Mouse (Mus musculus): ENCODE measurements around the gene Emc8. TPM values are rescaled to one million over a fixed set of nuclear protein-coding genes. Genes with fewer than 3 reads are reported as not detected.

Gene Emc8
- polyA plus RNA-seq, 1 experiment from 2014 or later = 208 TPM

DNA sequence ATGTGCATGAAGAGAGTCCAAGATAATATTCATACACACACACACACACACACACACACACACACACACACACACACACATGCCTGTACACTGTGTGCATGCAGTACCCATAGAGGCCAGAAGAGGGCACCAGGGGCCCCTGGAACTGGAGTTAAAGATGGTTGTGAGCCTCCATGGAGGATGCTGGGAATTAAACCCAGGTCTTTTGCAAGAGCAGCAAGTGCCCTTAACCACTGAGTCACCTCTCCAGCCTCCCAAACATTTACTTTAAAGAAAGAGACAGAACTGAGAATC lies 29.6 kb upstream of the Emc8 start:
- H3K4me2 ChIP-seq = no peak overlapping the region
- H3K9ac ChIP-seq = no peak overlapping the region
- 0 out of 2 replicates have a peak overlapping the region, but pooled peaks have one; percentile 36 for H3K27ac ChIP-seq
- H3K36me3 ChIP-seq = no peaks in the 10 kb centered on the region
- peaks cover 34% of the 10 kb centered on the region for H3K4me1 ChIP-seq
- no peaks in the 10 kb centered on the region for H3K9me3 ChIP-seq
- ATAC-seq (ENCODE audit: insufficient read depth, low FRiP score, low read depth) = no peak
- no peak overlapping the region for H3K4me3 ChIP-seq (replicated peaks)
- H3K27me3 ChIP-seq (replicated peaks) = no peaks in the 10 kb centered on the region

DNA sequence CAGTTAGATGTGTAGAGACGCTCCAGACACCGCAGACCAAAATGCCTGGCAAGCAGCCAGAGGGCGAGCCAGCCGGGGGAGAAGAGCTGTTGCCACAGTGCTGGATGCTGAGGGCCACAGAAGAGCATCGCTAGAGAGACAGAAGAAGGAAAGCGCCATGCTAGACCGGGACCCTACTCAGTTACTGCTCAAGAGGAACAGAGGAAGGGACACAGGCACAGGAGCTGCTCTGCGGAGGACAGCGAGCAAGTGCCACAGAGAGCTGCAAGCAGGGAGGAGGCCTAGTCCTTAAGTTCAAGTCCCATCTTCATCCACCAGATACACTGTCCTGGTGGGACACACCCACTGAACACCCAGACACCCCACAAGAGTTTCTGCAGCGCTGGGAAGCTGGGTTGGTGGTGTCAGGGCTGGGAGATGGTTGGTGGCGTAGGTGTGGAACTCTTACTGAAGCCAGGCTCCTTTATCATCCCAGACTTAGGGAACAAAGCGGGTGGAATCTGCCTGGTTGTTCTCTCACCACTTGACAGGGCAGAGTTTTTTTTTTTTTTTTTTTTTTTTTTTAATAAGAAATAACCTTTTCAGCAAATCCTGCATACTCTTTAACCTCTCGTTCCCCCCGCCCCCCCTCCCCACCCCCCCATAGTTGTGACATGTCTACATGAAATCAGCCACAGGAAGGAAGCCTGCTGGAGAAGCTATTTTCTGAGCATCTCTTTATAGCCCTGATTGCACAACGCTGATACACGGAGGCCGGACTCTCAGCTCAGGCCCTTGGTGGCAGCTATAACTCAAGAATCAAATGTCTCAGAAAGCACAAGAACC lies 29.0 kb upstream of the Emc8 start:
- peaks cover 38% of the 10 kb centered on the region for H3K4me1 ChIP-seq
- H3K9me3 ChIP-seq = no peaks in the 10 kb centered on the region
- no peak overlapping the region for H3K4me2 ChIP-seq
- no peak overlapping the region for H3K4me3 ChIP-seq (replicated peaks)
- ATAC-seq (ENCODE audit: insufficient read depth, low FRiP score, low read depth) = no peak
- H3K27ac ChIP-seq = peak overlapping the region; percentile 72
- 56% methylated on average over 16 of the region's 17 CpGs for WGBS
- no peaks in the 10 kb centered on the region for H3K27me3 ChIP-seq (replicated peaks)
- no peaks in the 10 kb centered on the region for H3K36me3 ChIP-seq
- no peak overlapping the region for H3K9ac ChIP-seq

DNA sequence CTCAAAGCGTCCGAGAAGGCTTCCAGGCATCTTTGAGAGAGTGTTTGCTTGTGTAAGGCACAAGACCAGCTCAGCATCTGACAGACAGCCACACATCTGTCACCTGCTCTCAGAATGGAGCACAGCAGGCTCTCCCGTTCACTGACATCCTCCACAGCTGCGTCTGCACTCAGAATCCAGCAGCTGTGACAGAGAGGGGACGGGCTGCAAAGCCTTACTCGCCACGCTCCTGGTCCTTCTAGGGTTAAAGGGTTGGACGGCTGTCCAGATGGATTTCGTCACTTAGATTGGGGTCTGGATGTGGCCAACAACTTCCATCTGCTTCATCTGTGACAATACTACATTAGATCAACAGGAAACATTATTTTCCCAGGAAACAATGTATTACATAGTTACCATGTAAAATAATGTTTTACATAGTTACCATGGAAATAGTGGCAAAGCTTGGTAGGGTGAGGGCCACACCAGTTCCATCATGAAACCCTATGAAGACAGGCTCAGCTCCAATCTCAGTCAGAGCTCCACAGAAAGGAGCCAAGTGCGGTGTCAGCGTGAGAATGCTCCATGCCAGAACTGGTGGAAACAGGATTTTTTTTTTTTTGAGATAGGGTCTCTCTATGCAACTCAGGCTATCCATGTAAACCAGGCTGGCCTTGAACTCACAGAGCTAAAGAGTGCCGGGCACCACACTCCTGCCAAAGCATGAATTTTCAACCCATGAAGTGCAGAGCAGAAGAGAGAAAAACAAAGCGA lies 28.2 kb upstream of the Emc8 start:
- Histone ChIP-seq H3K27ac (peak overlapping the region; percentile 72), H3K36me3 (no peaks in the 10 kb centered on the region), H3K4me1 (peaks cover 38% of the 10 kb centered on the region), H3K27me3 (replicated peaks) (no peaks in the 10 kb centered on the region), H3K4me2 (no peak overlapping the region), H3K9ac (no peak overlapping the region), H3K9me3 (no peaks in the 10 kb centered on the region), H3K4me3 (replicated peaks) (no peak overlapping the region)
- ATAC-seq (ENCODE audit: insufficient read depth, low FRiP score, low read depth) = peak; percentile 51; the same call in 1 of the 2 replicates
- WGBS = 32% methylated on average over 13 of the region's 13 CpGs

DNA sequence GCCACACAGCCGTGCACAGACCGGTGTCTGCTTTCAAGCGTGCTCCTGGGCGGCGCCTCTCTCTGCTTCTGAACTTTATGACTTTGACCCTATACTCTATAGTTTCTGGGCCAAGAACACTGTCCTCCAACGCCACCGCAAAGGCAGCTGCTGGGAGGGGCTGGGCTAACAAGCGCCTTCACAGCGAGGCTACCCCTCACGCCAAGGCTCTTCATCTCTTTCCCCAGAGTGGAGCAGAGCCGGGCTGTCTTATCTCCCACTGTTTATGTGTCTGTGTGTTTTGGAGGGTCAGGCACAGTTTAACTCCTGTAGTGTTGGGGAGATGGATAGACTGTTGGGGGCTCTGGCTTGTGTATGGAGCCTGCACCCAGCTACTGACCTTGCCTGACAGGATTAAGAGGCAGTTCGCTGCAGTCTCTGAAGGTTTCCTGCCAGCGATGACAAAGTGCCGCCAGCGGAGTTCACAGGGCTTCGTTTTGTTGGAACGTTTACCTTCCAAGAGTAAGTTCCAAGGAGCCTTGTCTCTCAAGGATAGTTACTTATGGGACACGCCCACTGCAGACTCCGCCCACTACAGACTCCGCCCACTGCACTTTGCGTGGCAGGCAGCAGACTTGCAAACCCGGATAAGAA lies 25.6 kb upstream of the Emc8 start:
- Histone ChIP-seq H3K27ac (peak overlapping the region; percentile 63), H3K36me3 (no peaks in the 10 kb centered on the region), H3K4me1 (peaks cover 38% of the 10 kb centered on the region), H3K9ac (no peak overlapping the region; the same call in 1 of the 2 replicates), H3K4me3 (replicated peaks) (0 out of 2 replicates have a peak overlapping the region, but pooled peaks have one; percentile 1), H3K27me3 (replicated peaks) (0 out of 2 replicates have a peak, but pooled peaks cover under 1% of the 10 kb centered on the region), H3K4me2 (peak overlapping the region; percentile 43), H3K9me3 (no peaks in the 10 kb centered on the region)
- 13% methylated on average over 22 of the region's 22 CpGs for WGBS
- ATAC-seq (ENCODE audit: insufficient read depth, low FRiP score, low read depth) = peak; percentile 79

DNA sequence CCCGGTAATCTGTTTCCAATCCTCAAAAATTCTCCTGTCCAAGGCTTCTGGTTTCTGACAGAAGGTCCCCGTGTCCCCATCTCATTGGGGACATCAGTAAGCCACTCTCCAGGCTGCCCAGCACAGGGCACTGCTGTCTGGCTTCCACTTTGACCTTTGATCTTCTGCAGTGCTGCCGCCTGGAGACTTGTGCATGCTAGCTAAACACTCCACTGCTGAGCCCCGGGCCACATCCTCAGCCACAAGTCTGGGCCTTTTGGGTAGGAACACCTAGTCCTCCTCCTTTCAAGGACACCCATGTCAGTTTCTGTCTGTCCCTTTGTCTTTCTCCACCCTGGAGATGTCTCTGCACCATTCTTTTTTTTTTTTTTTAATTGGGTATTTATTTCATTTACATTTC lies 24.6 kb upstream of the Emc8 start:
- Histone ChIP-seq H3K4me2 (no peak overlapping the region), H3K27me3 (replicated peaks) (peaks cover 8% of the 10 kb centered on the region; the same call in 1 of the 2 replicates), H3K4me1 (peaks cover 38% of the 10 kb centered on the region), H3K27ac (no peak overlapping the region), H3K36me3 (no peaks in the 10 kb centered on the region), H3K4me3 (replicated peaks) (no peak overlapping the region), H3K9ac (no peak overlapping the region), H3K9me3 (no peaks in the 10 kb centered on the region)
- WGBS = 62% methylated on average over 4 of the region's 4 CpGs
- no peak for ATAC-seq (ENCODE audit: insufficient read depth, low FRiP score, low read depth)

DNA sequence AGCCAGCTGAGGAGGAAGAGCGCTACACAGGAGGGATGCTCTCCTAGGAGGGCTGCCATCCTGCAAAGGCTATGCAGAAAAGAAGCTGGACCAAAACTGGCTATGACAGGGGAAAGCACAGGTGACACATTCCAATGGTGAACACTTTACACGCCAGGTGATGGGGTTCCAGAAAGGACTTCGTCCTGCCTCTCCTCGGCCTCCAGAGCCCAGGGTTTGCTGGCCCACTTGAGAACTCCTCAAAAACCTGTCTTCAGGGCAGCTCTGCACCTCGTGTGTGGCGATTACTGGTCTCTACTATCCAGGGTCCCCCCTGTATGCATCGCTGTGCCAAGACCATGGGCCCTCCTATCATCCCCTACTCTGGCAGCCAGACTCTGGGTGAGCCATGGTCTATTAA lies 20.1 kb upstream of the Emc8 start:
- Histone ChIP-seq H3K9me3 (no peaks in the 10 kb centered on the region), H3K4me1 (peaks cover 23% of the 10 kb centered on the region), H3K9ac (no peak overlapping the region), H3K4me3 (replicated peaks) (no peak overlapping the region), H3K36me3 (no peaks in the 10 kb centered on the region), H3K27me3 (replicated peaks) (peaks cover 8% of the 10 kb centered on the region; the same call in 1 of the 2 replicates), H3K4me2 (no peak overlapping the region), H3K27ac (no peak overlapping the region)
- ATAC-seq (ENCODE audit: insufficient read depth, low FRiP score, low read depth) = no peak
- WGBS = 90% methylated on average over 7 of the region's 7 CpGs

DNA sequence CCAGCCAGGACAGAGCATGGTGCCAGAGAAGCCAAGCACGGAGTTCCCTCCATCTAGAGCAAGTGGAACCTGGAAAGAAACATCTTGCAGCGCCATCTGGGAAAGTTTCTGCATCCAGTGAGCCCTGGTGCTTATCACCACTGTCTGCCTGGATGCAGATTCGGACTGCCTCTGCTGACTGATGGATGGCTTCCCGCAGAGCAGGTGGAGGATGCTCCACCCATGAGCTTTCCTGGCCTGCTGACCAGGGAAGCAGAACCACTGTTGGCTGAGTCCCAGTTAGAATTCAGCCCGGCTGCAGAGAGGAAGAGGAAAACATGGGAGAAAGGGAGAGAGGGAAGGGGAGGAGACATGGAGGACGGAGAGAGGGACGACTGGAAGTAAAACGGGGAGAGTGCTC lies 19.4 kb upstream of the Emc8 start:
- Histone ChIP-seq H3K9ac (no peak overlapping the region), H3K27me3 (replicated peaks) (peaks cover 8% of the 10 kb centered on the region; the same call in 1 of the 2 replicates), H3K4me1 (peaks cover 19% of the 10 kb centered on the region), H3K4me3 (replicated peaks) (no peak overlapping the region), H3K36me3 (no peaks in the 10 kb centered on the region), H3K27ac (no peak overlapping the region), H3K4me2 (no peak overlapping the region), H3K9me3 (no peaks in the 10 kb centered on the region)
- WGBS = 53% methylated on average over 8 of the region's 8 CpGs
- no peak for ATAC-seq (ENCODE audit: insufficient read depth, low FRiP score, low read depth)

DNA sequence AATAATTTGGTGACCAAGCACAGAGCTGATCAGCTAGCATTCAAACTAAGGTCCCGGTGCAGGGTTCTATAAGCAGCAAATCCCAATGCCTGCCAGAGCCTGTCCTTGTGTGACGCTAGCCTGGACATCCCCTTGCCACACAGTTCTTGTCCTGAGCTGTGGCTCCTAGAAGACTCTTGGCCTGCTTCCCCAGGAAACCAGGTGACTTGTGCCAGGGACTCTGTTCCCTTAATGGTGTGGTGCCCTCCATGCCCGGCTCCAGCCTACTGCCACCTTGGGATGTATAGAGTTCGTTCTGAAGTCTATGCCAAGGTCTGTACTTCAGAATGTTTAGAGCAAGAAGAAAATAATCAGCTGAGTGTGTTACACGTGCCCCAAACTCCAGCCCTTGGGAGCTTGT lies 18.2 kb upstream of the Emc8 start:
- Histone ChIP-seq H3K9ac (no peak overlapping the region), H3K4me1 (peaks cover 17% of the 10 kb centered on the region; the same call in 1 of the 2 replicates), H3K36me3 (no peaks in the 10 kb centered on the region), H3K9me3 (no peaks in the 10 kb centered on the region), H3K27ac (no peak overlapping the region), H3K4me3 (replicated peaks) (no peak overlapping the region), H3K4me2 (no peak overlapping the region), H3K27me3 (replicated peaks) (peaks cover 8% of the 10 kb centered on the region; the same call in 1 of the 2 replicates)
- no peak for ATAC-seq (ENCODE audit: insufficient read depth, low FRiP score, low read depth)
- WGBS = 82% methylated on average over 5 of the region's 5 CpGs

DNA sequence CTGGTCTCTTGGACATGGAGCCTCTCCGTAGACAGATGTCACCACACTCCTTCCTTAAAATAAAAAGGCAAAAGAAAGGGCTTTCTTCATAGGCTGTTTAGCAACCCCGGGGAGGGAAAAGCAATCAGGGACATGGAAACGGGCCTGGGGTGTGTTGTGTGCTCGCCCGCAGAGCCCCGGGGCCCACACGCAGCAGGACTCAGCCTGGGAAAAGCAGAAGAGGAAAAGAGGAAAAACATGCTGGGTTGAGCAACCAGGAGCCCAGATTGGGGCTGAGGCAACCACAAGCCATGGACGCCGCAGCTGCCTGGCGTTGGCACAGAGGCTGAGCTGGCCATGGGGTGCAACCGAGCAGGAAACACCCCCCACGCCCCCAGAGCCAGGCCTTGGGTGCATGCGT lies 17.7 kb upstream of the Emc8 start:
- peaks cover 8% of the 10 kb centered on the region; the same call in 1 of the 2 replicates for H3K27me3 ChIP-seq (replicated peaks)
- no peak overlapping the region for H3K4me3 ChIP-seq (replicated peaks)
- H3K9me3 ChIP-seq = no peaks in the 10 kb centered on the region
- ATAC-seq (ENCODE audit: insufficient read depth, low FRiP score, low read depth) = no peak
- H3K4me1 ChIP-seq = peaks cover 17% of the 10 kb centered on the region; the same call in 1 of the 2 replicates
- H3K36me3 ChIP-seq = no peaks in the 10 kb centered on the region
- 83% methylated on average over 13 of the region's 13 CpGs for WGBS
- H3K27ac ChIP-seq = peak overlapping the region; percentile 71
- no peak overlapping the region for H3K9ac ChIP-seq
- no peak overlapping the region for H3K4me2 ChIP-seq

DNA sequence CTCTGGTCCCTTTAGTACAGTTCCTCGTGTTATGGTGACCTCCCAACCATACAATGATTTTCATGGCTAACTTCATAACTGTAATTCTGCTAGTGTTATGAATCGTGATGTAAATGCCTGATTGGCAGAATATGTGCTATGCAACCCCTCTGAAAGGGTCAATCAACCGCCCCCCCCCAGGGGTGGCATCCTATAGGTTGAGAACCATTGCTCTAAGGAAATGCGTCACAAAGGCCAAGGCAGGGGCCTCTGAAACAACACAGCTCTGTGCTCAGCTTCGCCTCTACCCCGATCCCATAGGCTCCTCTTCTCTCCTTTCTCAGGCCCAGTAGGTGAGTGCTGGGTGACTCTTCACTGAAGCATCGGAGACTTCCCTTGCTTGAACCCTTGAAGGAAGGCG lies 17.2 kb upstream of the Emc8 start:
- Histone ChIP-seq H3K9me3 (no peaks in the 10 kb centered on the region), H3K27ac (peak overlapping the region; percentile 71), H3K4me1 (peaks cover 17% of the 10 kb centered on the region; the same call in 1 of the 2 replicates), H3K27me3 (replicated peaks) (peaks cover 8% of the 10 kb centered on the region; the same call in 1 of the 2 replicates), H3K36me3 (no peaks in the 10 kb centered on the region), H3K4me3 (replicated peaks) (no peak overlapping the region), H3K4me2 (no peak overlapping the region), H3K9ac (no peak overlapping the region)
- WGBS = 78% methylated on average over 8 of the region's 8 CpGs
- no peak for ATAC-seq (ENCODE audit: insufficient read depth, low FRiP score, low read depth)

DNA sequence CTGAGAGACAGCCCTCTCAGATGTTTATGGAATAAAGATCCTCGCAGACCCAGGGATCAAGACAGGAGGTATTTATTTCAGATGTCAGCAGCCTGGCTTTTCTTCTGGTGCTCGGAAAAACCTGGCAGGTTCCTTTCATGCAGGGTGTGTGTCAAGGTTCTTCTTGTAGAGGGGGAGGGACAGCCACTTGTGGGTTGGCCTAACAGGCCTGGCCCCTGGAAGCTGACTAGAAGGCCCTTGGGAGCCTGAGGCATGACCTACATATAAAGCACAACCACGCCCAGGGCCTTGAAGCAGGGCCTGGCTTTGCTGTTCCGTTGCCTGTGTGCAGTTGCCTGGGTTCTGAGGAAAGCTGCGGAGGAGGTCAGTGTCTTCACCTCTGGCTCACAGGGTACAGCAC lies 16.7 kb upstream of the Emc8 start:
- Histone ChIP-seq H3K4me2 (no peak overlapping the region), H3K27ac (peak overlapping the region; percentile 71), H3K9me3 (no peaks in the 10 kb centered on the region), H3K9ac (no peak overlapping the region), H3K4me3 (replicated peaks) (no peak overlapping the region), H3K4me1 (peaks cover 17% of the 10 kb centered on the region; the same call in 1 of the 2 replicates), H3K36me3 (no peaks in the 10 kb centered on the region), H3K27me3 (replicated peaks) (peaks cover 8% of the 10 kb centered on the region; the same call in 1 of the 2 replicates)
- peak; percentile 40; the same call in 1 of the 2 replicates for ATAC-seq (ENCODE audit: insufficient read depth, low FRiP score, low read depth)
- WGBS = 39% methylated on average over 5 of the region's 5 CpGs

Measured in stomach, embryonic 15.5 days (tissue).